22 mouse cellular contexts compared by ENCODE assay signal in genomic region chr5:138073803-138074202, GRCm38 (mm10). TPM values are rescaled to one million over a fixed set of nuclear protein-coding genes. Genes with fewer than 3 reads are reported as not detected.
A peak's percentile ranks its signal among the peaks of the same experiment; 100 is the strongest.
DNase-seq lines count a peak whose midpoint lies in the region; ATAC-seq and TF ChIP-seq lines count a peak whose summit lies in the region.
"Had no signal": no experiment of that assay in that cellular context is flagged by ENCODE, and none has a peak within 500 bp of the region (broad histone marks: within the 10 kb centered on the region; RNA-seq: fewer than 3 reads in every experiment).

No protein-coding gene starts in this region.

- no peak overlapping the region for H3K9ac ChIP-seq in intestine, postnatal 0 days (ENCODE audit: low read depth, low read length)
- no peak overlapping the region for H3K9ac ChIP-seq in intestine, embryonic 16.5 days (ENCODE audit: low read depth, low read length)
- H3K9ac ChIP-seq in kidney, embryonic 16.5 days (replicated peaks; ENCODE audit: low read length), result no peak overlapping the region

- no peaks in the 10 kb centered on the region for H3K36me3 ChIP-seq in intestine, postnatal 0 days (ENCODE audit: control insufficient read depth, insufficient read depth)
- H3K36me3 ChIP-seq in intestine, embryonic 16.5 days (ENCODE audit: control insufficient read depth, insufficient read depth, low read length), result no peaks in the 10 kb centered on the region
- H3K36me3 ChIP-seq in kidney, adult 2 months (ENCODE audit: control insufficient read depth, insufficient read depth, low read length), result no peaks in the 10 kb centered on the region
- no peaks in the 10 kb centered on the region for H3K36me3 ChIP-seq in kidney, embryonic 16.5 days (ENCODE audit: insufficient read depth, low read length)
- H3K36me3 ChIP-seq: G1E had no signal

- no peak for TF ChIP-seq POLR2A in kidney, adult 2 months (IDR thresholded peaks at IDR 0.05; ENCODE audit: low read depth, low read length)

- no peaks in the 10 kb centered on the region for H3K27me3 ChIP-seq in intestine, postnatal 0 days (replicated peaks; ENCODE audit: control insufficient read depth, insufficient read depth, low read length)
- H3K27me3 ChIP-seq in intestine, embryonic 16.5 days (replicated peaks; ENCODE audit: control insufficient read depth, insufficient read depth, low read length), result no peaks in the 10 kb centered on the region
- no peaks in the 10 kb centered on the region for H3K27me3 ChIP-seq in kidney, adult 2 months (replicated peaks; ENCODE audit: control insufficient read depth, insufficient read depth, low read length)
- no peaks in the 10 kb centered on the region for H3K27me3 ChIP-seq in kidney, embryonic 16.5 days (ENCODE audit: insufficient read depth, low read length)
- H3K27me3 ChIP-seq: Patski had no signal

- ATAC-seq in intestine, postnatal 0 days, result peak; percentile 59; the same call in 1 of the 2 replicates
- ATAC-seq in intestine, embryonic 16.5 days, result no peak
- no peak for ATAC-seq in kidney, embryonic 16.5 days (ENCODE audit: low FRiP score, low TSS enrichment)
- ATAC-seq: activated CD4-positive, CD25-positive, alpha-beta regulatory T cell, adult 4 months; CD4-positive, CD25-positive, alpha-beta regulatory T cell, adult 4 months; Patski had no signal

- H3K4me2 ChIP-seq in intestine, postnatal 0 days (replicated peaks; ENCODE audit: low read depth), result no peak overlapping the region
- H3K4me2 ChIP-seq in intestine, embryonic 16.5 days (ENCODE audit: low read depth, low read length), result no peak overlapping the region
- no peak overlapping the region for H3K4me2 ChIP-seq in kidney, embryonic 16.5 days (replicated peaks; ENCODE audit: low read depth, low read length)

- 83% methylated on average over 4 of the region's 4 CpGs for WGBS in intestine, postnatal 0 days
- 83% methylated on average over 4 of the region's 4 CpGs for WGBS in intestine, embryonic 16.5 days
- WGBS in kidney, adult 2 months, result 81% methylated on average over 4 of the region's 4 CpGs
- WGBS in kidney, embryonic 16.5 days, result 84% methylated on average over 4 of the region's 4 CpGs

- no peak overlapping the region for H3K27ac ChIP-seq in intestine, postnatal 0 days (ENCODE audit: low read depth, low read length)
- H3K27ac ChIP-seq in intestine, embryonic 16.5 days (ENCODE audit: low read length), result no peak overlapping the region
- no peak overlapping the region for H3K27ac ChIP-seq in kidney, adult 2 months (ENCODE audit: insufficient read depth, low read depth, low read length)
- H3K27ac ChIP-seq in kidney, embryonic 16.5 days (ENCODE audit: low read length), result no peak overlapping the region

- no peaks in the 10 kb centered on the region for H3K4me1 ChIP-seq in intestine, postnatal 0 days (replicated peaks; ENCODE audit: control insufficient read depth, insufficient read depth, low read length)
- H3K4me1 ChIP-seq in intestine, embryonic 16.5 days (ENCODE audit: control insufficient read depth, insufficient read depth, low read length), result no peaks in the 10 kb centered on the region
- H3K4me1 ChIP-seq in kidney, adult 2 months (ENCODE audit: control insufficient read depth, insufficient read depth, low read length), result peaks cover 3% of the 10 kb centered on the region; the same call in 1 of the 2 replicates
- no peaks in the 10 kb centered on the region for H3K4me1 ChIP-seq in kidney, embryonic 16.5 days (ENCODE audit: insufficient read depth, low read length)

- no peak overlapping the region for H3K4me3 ChIP-seq in intestine, postnatal 0 days (ENCODE audit: low read depth, low read length)
- no peak overlapping the region for H3K4me3 ChIP-seq in intestine, embryonic 16.5 days (ENCODE audit: low read length)
- H3K4me3 ChIP-seq in kidney, adult 2 months (ENCODE audit: insufficient read depth, low read depth, low read length), result no peak overlapping the region
- H3K4me3 ChIP-seq in kidney, embryonic 16.5 days (ENCODE audit: low read length), result no peak overlapping the region

- H3K9me3 ChIP-seq in intestine, postnatal 0 days (ENCODE audit: control insufficient read depth), result no peaks in the 10 kb centered on the region
- H3K9me3 ChIP-seq in intestine, embryonic 16.5 days (ENCODE audit: control insufficient read depth, low read length), result no peaks in the 10 kb centered on the region
- no peaks in the 10 kb centered on the region for H3K9me3 ChIP-seq in kidney, embryonic 16.5 days (ENCODE audit: low read length)

- peak; percentile 69 for DNase-seq in heart, adult 11 months
- DNase-seq in heart, adult 9 months (ENCODE audit: low spot score in 2 of 2), result no peak
- DNase-seq in kidney, adult 2 months, result peak; percentile 0
- DNase-seq: adrenal gland, adult 2 months; adrenal gland, adult 8-10 months; adrenal gland, postnatal 10 days; adrenal gland, postnatal 14 days; adrenal gland, postnatal 25 days; adrenal gland, postnatal 36 days; B cell, adult 2 months; cerebellum, adult 11 months; cerebellum, adult 11-12 months; cerebellum, adult 18-20 months had no signal

- TF ChIP-seq CTCF in intestine, postnatal 0 days (IDR thresholded peaks at IDR 0.05; ENCODE audit: low read depth), result no peak
- TF ChIP-seq CTCF in kidney, adult 2 months (conservative IDR thresholded peaks at IDR 0.05; ENCODE audit: insufficient read depth, insufficient read length, low read depth, low read length), result no peak

RNA-seq across cellular contexts. Expression of gene Zkscan1, which starts 11.1 kb away (rescaled TPM):
- 5.6 and 6.5 TPM in 2 replicates for polyA plus RNA-seq in intestine, postnatal 0 days (2015; fragmentation: Nextera tagmentation; extraction: Ambion mirVana)
- polyA plus RNA-seq in intestine, embryonic 16.5 days (2015; fragmentation: Nextera tagmentation; extraction: Ambion mirVana), result 11.1 and 12.3 TPM in 2 replicates
- 8.3 and 10.2 TPM in 2 replicates for polyA plus RNA-seq in kidney, adult 2 months (2012; rRNA removed)
- 22.7 and 25.7 TPM in 2 replicates for polyA plus RNA-seq in kidney, embryonic 16.5 days (2015; fragmentation: Nextera tagmentation; extraction: Ambion mirVana)

RNA-seq across cellular contexts. Expression of gene Smok3c, which starts 20.8 kb away (rescaled TPM):
- not detected in 2 replicates for polyA plus RNA-seq in intestine, postnatal 0 days (2015; fragmentation: Nextera tagmentation; extraction: Ambion mirVana)
- polyA plus RNA-seq in intestine, embryonic 16.5 days (2015; fragmentation: Nextera tagmentation; extraction: Ambion mirVana), result not detected in 2 replicates
- not detected in 2 replicates for polyA plus RNA-seq in kidney, adult 2 months (2012; rRNA removed)
- polyA plus RNA-seq in kidney, embryonic 16.5 days (2015; fragmentation: Nextera tagmentation; extraction: Ambion mirVana), result not detected in 2 replicates
- polyA plus RNA-seq: activated CD4-positive, CD25-positive, alpha-beta regulatory T cell, adult 4 months; adrenal gland, adult 2 months; brain, embryonic 14.5 days; C2C12; CD4-positive, CD25-positive, alpha-beta regulatory T cell, adult 4 months; G1E; Patski had no signal

RNA-seq across cellular contexts. Expression of gene Zscan21, which starts 42.9 kb away (rescaled TPM):
- polyA plus RNA-seq in intestine, postnatal 0 days (2015; fragmentation: Nextera tagmentation; extraction: Ambion mirVana), result 17.9 and 19.2 TPM in 2 replicates
- polyA plus RNA-seq in intestine, embryonic 16.5 days (2015; fragmentation: Nextera tagmentation; extraction: Ambion mirVana), result 40.8 and 44.2 TPM in 2 replicates
- polyA plus RNA-seq in kidney, adult 2 months (2012; rRNA removed), result 9.8 and 10.9 TPM in 2 replicates
- 73.4 and 76.4 TPM in 2 replicates for polyA plus RNA-seq in kidney, embryonic 16.5 days (2015; fragmentation: Nextera tagmentation; extraction: Ambion mirVana)

RNA-seq across cellular contexts. Expression of gene Smok3b, which starts 52.6 kb away (rescaled TPM):
- polyA plus RNA-seq in intestine, postnatal 0 days (2015; fragmentation: Nextera tagmentation; extraction: Ambion mirVana), result not detected in 2 replicates
- not detected in 2 replicates for polyA plus RNA-seq in intestine, embryonic 16.5 days (2015; fragmentation: Nextera tagmentation; extraction: Ambion mirVana)
- polyA plus RNA-seq in kidney, adult 2 months (2012; rRNA removed), result not detected in 2 replicates
- not detected in 2 replicates for polyA plus RNA-seq in kidney, embryonic 16.5 days (2015; fragmentation: Nextera tagmentation; extraction: Ambion mirVana)
- polyA plus RNA-seq: activated CD4-positive, CD25-positive, alpha-beta regulatory T cell, adult 4 months; adrenal gland, adult 2 months; brain, embryonic 14.5 days; C2C12; CD4-positive, CD25-positive, alpha-beta regulatory T cell, adult 4 months; G1E; Patski had no signal

RNA-seq across cellular contexts. Expression of gene Smok3a, which starts 52.7 kb away (rescaled TPM):
- polyA plus RNA-seq in intestine, postnatal 0 days (2015; fragmentation: Nextera tagmentation; extraction: Ambion mirVana), result not detected in 2 replicates
- polyA plus RNA-seq in intestine, embryonic 16.5 days (2015; fragmentation: Nextera tagmentation; extraction: Ambion mirVana), result not detected in 2 replicates
- not detected in 2 replicates for polyA plus RNA-seq in kidney, adult 2 months (2012; rRNA removed)
- not detected in 2 replicates for polyA plus RNA-seq in kidney, embryonic 16.5 days (2015; fragmentation: Nextera tagmentation; extraction: Ambion mirVana)
- polyA plus RNA-seq: activated CD4-positive, CD25-positive, alpha-beta regulatory T cell, adult 4 months; adrenal gland, adult 2 months; brain, embryonic 14.5 days; C2C12; CD4-positive, CD25-positive, alpha-beta regulatory T cell, adult 4 months; G1E; Patski had no signal

Comparison
In these comparisons a context has a peak if more than half of its experiments do, and no peak if none do; other contexts are left out.
1. DNase-seq: peak in heart, adult 11 months (single experiment) and kidney, adult 2 months (single experiment); none in heart, adult 9 months (0 of 2).